Mouse (Mus musculus) heart, adult 8-10 months (tissue): ENCODE results near the gene Gtf3c5. TPM values are rescaled to one million over a fixed set of nuclear protein-coding genes. Genes with fewer than 3 reads are reported as not detected.

ENCODE experiments used
- DNase-seq: peaks from one replicate; pipeline ENCODE4 v3.0.0; 2022; ENCODE audit warnings: low spot score
- total RNA-seq, 4 experiments: library from RNA; stranded (reverse); gene quantifications; 2 replicates each; pipeline ENCODE4 v1.2.4; 2022

Gene Gtf3c5
- total RNA-seq, 4 experiments from 2014 or later = 9.9 to 13.2 (median 10.6) TPM

DNA sequence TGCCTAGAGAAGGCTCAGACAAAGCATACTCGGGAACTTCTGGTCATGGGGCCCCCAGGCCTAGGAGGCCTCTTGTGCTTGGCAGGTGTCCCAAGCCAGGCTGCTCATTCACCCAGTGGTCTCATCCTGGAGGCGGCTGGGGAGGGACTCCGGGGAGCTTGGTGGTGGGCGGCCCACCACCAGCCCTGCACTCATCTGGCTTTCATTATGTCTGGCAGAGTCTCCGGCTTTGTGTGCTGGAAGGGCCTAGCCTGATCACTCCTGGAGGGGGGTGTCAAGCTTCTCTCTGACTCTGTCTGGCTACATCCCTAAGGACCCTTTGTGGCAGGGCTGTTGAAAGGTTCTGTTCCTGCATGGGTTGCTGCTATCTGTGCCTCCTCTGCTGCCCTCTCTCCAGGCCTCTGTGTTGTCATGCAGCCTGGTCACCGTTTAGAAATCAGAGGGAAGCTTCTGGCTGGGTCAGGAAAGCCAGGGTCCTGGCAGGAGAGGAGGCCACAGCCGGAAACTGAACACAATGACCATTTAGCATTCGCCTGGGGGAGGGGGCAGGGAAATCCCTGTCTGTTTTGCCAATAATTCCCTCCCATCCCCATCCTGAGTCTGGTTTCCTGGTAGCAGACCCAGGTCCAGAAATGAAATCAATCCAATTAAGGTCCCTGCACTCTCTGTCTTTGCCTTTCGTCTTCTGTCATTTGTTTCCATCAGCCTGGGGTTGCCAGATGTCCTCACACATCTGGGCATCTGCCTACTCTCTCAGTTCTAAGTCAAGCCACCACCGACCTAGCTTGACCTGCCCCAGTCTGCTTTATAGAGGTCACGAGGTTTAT, 48.9 kb downstream of the Gtf3c5 start:
- DNase-seq = peak; percentile 75

DNA sequence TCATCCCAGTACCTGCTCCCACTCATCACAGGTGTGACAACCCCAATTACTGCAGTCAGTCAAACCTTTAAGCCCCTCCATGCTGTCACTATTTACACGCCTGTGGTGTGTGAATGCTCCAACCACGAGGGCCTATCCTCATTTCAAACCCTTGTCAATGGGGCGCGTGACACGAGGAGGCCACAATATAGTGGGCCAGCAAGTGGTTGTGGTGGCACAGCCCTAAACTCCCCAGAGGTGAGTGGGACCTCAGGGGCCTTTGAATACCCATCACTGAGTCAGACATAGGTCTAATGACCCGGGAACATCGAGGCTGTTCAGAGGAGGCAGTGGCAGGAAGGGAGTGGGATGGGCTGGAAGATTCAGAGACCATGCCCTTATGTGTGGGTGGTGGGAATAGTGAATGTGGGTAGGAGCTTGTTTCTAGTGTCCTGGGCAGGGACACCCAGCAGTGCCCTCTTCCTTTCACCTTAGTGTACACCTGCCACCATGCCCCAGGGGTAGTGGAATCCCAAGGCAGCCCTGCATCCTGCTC, 49.6 kb downstream of the Gtf3c5 start:
- DNase-seq = no peak

DNA sequence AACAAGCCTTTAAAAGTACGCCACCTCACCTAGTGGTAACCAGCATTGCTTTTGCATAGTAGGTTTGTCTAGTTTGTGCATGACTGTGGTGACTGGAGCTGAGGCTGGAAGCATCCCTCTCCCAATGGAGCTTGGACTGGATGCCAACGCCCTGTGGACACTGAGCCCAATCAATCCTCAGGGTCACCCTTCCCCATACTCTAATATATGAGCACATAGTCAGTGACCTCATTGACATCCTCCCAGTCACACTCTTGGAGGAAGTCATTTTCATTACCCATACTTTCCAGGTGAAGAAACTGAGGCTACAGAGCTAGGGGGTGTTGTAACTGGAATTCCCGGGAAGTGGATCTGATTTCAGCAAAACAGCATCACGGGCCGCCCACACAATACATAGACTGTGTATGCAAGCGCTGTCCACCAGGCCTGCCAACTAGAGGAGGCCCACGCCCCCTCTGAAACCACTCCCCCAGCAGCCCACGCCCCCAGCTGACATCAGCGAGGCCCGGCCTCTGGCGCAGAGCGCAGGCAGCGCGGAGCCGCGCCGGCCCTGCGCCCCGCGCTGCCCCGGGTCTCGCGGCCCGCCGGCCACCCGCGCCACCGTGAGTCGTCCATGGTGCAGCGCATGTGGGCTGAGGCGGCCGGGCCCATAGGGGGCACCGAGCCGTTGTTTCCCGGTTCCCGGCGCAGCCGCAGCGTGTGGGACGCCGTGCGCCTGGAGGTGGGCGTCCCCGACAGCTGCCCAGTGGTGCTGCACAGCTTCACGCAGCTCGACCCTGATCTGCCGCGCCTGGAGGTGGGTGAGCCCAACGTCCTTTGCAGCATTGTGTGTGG, 50.4 kb downstream of the Gtf3c5 start:
- DNase-seq = peak; percentile 89

DNA sequence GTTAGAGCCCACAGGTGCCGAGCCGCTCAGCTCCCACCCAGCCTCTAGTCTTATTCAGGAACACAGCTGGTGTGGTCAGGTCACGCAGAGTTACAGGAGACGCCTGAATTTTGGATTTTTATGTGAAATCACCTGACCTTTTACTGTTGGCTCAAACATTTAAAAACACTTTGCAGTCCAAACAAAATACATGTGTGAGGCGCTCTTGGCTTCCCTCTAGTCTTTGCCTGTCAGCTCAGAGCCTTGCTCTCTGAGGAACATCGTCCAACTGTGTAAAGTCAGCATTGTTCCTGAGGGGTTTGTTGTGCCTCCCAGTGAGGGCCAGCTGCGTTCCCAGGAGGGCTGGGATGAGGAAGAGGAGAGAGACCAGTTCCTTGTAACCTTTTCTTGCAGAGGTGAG, 53.2 kb downstream of the Gtf3c5 start:
- DNase-seq = peak; percentile 47

DNA sequence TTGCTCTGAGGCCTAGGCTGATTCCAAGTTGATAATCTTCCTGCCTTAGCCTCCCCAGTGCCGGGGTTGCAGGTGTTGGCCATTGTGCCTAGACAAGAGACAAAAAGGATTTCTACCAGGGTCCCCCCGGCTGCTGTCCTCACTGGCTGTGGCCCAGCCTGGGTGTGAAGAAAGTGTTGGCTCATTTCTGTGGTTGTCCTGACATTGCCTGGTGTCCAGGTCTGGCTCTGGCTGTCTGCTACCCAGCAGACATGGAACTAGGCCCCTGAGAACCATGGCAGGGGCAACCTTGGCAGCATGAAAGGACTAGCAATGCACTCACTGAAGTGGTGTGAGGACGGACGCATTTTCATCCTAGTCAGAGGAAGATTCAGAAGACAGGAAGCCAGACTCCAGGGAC, 53.7 kb downstream of the Gtf3c5 start:
- DNase-seq = no peak

DNA sequence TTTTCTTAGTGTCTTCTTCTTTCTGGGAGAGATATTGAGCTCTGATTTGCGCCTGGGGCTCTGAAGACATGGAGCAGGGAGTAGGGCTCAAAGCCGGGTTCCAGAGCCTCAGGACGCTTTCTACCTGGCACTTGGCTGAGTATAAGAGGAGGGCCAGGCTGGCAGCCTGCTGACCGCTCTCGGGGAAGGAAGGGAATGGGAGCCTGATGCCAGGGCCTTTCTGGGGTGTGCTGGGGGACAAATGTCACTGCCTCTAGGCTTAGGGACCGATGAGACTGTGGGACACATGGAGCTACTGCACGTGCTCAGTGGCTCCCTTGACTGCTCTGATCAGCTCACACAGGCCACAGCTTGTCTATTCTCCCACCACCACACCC, 55.2 kb downstream of the Gtf3c5 start:
- DNase-seq = no peak

DNA sequence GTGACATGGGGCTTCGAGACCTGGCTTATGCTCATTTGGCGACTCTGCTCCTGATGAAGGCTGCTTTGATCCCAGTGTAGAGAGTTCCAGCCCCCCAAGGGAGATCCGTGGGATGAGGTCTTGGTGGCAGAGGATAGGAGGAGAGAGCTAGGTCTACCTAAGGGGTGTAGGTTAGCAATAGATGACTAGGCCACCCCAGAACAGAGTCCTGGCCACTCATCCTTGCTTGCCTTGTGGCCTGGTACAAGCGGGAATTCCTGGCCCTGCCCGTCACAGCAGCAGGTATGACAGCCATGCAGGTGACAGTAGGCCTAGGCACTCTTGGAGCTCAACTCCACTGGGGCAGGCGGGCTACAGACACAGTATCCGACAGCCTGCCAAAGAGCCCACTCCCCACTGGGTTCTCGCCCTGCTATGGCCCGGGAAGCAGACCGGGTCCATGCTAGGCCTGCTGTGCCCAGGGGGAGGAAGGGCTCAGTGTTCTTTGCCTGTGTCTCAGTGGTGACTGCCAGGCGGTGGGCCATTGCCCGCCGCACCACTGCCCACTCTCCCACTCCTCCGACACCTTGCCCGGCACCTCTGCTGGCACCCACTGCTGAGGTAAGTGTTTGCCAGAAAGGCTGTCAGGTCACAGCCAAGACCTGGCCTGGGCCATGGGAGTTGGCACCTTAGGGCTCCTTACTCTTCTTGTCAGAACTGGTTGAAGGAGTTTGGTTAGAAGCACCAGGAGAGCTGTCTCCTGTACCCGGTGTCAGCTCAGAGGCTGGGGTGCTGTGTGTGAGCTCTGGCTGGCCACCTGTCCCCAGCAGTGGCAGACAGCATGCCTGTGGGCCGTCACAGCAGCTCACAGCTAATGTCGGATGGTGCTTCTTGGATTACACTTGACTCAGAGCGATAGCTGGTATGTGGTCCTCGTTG, 55.9 kb downstream of the Gtf3c5 start:
- DNase-seq = no peak

DNA sequence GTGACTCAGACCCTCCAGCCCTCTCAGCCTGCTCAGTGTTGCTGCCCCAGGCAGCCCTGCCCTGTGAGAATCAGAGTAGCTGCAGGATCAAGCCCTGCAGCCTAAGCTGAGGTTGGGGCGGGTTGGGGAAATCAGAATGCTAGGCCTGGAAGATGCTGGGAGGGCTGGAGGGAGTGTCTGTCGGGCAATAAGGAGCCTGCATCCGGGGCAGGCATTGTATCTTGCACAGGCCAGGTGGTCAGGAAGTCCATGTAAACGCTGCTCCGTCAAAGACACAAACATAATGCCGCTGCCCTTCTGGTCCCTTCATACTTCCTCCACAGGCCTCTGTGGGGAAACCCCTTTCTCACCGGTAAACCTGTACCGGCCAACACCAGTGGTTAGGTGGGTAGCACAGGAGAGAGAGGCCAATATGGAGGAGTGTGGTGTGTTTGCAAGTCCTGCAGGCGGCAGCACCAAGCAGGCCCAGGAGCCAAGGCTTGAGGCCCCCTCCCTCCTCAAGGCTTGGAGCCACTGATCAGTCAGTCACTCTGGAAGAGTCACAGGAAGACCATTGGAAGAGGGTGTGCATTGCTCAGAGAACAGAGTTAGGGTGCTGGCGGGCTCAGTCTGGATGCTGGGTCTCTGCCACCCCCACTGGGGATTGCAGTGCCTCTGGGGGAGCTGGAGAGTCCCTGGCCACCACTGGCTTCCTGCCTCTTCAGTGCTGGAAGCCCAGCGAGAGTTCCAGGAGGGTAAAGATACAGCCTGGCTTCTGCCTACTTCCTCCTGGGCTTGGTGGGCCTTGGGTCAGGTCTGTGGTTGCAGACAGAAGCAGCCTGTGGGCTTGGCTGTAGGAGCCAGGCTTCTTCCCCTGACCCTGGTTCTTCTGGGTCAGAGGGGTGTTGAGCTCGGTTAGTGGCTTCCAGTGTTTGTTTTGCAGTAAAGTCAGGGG, 57.3 kb downstream of the Gtf3c5 start:
- DNase-seq = no peak

DNA sequence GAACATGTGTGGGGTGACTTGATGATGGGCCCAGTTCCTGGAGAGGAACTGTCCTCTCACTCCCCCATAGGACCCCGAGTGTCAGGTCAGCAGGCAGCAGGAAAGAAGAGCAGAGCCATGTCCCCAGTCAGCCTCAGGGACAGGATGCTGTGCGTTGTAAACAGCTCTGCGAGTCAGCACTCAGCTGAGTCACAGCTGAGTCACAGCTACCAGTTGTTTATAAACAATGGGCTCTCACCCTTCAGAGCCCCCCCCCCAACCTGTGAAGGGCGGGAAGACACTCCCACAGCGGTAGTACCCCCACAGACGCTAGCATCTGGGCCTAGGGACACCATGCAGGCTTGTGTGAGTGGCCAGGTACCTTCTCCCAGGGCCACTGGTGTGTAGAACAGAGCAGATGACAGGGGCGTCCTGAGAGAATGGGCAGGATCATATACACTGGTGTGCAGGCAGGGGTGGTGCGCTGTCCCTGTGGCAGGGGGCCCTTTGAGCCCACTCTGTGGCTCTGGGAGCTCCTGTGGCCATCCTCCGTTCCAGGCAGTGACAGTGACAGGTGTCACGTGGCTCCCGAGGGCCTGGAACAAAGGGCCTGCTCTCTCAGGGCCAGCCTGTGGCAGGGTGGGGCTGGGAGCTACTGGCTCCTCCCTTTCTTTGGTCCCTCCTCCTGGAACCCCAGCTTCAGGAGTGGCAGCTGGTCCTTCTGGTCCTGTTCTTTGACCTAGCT, 58.2 kb downstream of the Gtf3c5 start:
- peak; percentile 78 for DNase-seq

DNA sequence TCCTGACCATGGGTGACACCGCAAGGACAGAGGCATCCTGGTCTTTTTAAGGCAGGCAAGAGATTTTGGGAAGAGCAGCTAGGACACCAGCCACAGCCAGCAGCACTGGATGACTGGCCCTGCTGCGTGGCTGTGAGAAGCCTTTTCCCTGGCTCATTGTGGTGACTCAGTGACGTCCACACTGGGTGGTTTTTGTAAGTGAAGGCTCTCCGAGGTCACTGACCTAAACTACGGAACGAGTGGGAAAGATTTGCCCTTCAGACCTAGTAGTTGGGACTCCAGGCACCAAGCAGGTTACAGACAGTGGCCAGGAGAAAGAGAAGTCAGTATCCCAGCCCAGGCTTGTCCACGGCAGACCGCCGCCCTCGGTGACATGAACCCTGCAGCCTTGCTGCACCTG, 59.1 kb downstream of the Gtf3c5 start:
- DNase-seq = no peak

DNA sequence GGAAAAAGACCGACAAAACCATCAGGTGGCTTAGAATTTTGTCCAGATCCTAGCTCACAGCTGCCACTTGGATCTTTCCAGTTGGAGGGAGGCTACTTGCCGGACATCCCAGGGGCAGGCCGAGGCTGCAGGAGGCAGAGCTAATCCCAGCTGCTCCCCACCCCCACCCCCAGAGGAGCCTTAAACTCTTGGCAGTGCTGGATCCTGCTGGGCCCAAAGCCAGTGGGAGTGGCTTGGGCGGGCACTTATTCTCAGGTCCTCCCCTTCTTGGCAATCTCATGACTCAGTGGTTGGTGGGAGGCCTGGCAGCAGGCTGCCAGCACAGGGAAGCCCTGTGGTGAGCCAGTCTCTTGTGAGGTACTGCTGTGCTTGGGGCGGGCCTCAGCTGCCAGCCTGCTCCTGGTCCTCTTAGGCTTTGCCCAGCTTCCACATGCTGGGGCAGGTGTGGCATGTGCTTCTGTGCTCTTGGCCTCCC, 59.9 kb downstream of the Gtf3c5 start:
- DNase-seq = peak; percentile 84

DNA sequence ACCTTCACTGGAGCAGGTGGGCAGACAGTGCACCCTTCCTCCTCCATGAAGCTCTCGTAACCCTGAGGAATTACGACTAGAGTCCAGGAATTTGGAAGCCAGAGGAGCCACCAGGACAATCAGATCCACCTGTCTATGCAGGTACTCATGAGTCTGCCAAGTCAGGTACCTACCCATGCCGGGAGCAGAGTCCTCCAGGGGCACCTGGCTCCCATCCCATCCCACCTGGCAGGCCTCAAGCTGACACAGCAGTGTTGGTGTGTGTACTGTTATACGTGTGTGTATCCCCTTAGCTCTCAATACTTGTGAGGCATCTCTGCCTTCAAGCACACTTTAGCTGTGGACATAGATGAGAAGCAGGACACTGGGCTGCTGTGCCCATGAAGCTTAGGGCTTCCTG, 61.4 kb downstream of the Gtf3c5 start:
- DNase-seq = no peak

DNA sequence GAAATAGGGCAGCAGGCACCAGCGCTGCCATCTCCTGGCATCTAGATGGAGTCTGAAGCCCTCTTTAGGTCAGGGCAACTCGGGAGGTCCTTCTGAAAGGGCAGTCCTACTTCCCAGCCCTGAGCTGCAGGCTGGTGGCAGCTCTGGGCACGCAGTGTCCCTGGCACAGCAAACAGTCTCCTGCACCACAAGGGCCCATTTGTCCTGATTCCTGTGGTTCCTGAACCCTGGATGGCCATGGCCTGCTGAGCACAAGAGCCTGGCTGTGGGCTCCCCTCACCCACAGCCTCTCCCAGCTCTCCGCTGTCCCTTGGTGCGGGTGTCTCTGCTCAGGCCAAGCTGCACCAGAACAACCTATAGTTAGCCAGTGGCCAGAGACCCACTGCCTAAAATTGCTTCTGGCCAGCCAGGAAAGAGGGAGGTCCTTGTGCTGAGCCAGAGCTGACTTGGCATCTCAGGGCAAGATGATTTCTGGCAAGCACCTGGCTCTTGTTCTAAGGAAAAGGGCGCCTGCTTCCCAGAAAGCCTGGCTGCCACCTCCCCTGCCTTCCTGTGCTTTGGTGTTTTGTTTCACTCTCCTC, 61.9 kb downstream of the Gtf3c5 start:
- DNase-seq = no peak

DNA sequence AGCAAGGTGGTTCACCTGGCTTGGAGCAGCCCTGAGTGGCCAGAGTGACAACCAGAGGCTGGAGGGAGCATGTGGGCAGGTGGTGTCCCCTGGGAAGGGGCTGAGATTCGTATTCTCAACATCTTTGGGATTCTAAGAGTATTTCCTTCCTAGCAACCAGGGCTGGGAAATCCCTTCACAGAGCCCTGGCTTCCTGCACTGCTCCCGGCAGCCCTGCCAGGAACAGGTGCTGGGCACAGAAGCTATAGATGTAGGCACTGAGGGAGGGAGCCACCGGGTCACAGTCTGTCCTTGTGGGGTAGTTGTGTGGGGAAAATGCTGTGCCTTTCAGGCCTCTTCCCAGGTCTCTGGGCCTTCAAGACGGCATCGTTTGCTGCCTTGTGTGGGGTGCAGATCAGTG, 63.0 kb downstream of the Gtf3c5 start:
- no peak for DNase-seq

DNA sequence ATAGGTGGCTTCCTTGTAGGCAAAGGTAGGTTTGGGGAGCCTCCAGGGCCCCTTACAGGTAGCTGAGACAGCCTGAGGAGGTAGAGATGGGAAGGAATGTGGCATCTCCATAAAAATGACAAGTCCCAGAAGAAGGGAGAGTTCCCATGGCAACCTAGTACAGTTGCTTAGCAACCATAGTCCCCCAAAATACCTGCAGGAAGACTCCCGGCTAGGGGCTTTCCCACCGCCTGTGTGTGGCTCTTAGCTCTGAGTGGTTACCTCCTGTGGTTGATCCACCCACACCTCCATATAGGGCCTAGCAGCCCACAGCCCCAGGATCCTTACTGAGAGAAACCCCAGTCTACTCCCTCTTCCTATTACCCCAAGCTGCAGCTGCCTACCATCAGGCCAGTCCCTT, 65.3 kb downstream of the Gtf3c5 start:
- no peak for DNase-seq

DNA sequence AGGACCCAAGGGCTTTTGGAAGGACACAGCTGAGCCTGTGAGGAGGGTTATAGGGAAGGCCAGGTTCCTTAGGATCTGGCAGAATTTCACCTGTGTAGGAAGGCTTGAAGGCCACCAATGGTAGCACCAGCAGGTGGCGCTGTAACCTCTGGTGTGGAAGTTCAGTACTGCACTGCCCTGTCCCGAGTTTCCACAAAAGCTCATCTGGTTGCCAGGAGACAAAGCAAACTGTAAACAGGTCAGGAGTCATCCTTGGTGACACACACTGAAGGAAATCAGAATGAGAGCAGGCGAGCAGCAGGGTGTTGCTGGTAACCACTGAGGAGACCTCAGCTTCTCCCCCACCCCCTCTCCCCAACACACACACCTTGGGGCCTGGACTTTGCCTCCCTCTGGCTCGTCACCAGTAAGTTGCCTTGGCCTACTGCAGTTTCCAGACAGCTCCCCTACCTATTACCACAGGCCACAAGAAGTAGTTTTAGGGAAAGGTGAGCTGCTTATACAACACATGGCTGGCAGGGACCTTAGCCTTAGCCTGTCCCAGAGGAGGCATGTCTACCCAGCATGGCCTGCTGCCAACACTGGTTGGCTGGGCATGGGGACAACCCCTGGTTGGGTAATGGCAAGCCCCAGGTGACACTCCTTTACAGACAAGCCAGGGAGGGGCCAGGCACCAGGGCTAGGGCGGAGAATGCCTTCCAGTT, 66.2 kb downstream of the Gtf3c5 start:
- DNase-seq = peak; percentile 82
